Mouse (Mus musculus) cortical plate, adult 2 months (tissue): ENCODE results near the gene Hexim1.

Source experiments
- CTCF ChIP-seq: fragments of 200-500 bp; IDR thresholded peaks from 2 replicates; pipeline ENCODE4 v1.5.1; 2011; ENCODE audit warnings: mild to moderate bottlenecking, control low read depth, low read length; ENCODE audit not compliant: insufficient read depth; ENCODE audit errors: extremely low read depth
- POLR2A ChIP-seq: fragments of 200-500 bp; IDR thresholded peaks from 2 replicates; pipeline ENCODE4 v1.6.1; 2011; ENCODE audit warnings: mild to moderate bottlenecking, low read length, control low read depth; ENCODE audit not compliant: insufficient read depth; ENCODE audit errors: extremely low read depth

DNA sequence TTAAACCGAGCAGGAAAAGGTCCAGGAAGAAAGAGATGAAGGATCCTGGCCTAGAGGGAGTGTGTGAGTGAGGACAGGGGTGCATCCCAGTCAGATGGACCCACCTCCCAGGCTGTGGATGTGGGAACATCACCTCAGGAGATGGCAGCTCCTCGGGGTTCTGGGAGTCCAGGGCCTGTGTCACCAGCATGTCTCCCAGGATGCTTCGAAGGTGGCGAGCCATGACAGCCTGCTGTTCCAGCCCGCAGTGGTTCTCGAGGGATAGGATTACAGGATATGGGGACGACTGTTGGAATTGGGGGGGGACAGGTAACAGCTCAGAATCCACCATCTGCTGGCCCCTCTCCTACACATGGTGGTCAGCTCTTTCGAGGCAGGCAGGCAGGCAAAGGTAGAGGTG, 39.5 kb upstream of the Hexim1 start:
- no peak for TF ChIP-seq CTCF
- TF ChIP-seq POLR2A = no peak
